Mouse (Mus musculus) C2C12 (cell line): Measurements from ENCODE around the gene Muc2. TPM values are rescaled to one million over a fixed set of nuclear protein-coding genes. Genes with fewer than 3 reads are reported as not detected.

Source experiments
- H3K27me3 ChIP-seq: one replicate; pipeline ENCODE4 v1.6.1; 2011; ENCODE audit not compliant: control insufficient read depth, insufficient read depth, insufficient read length
- H3K36me3 ChIP-seq: one replicate; pipeline ENCODE4 v1.6.1; 2011; ENCODE audit not compliant: control insufficient read depth, insufficient read depth
- H3K4me3 ChIP-seq: one replicate; pipeline ENCODE4 v1.5.1; 2011; ENCODE audit warnings: mild to moderate bottlenecking, control low read depth; ENCODE audit not compliant: poor library complexity, insufficient read depth, severe bottlenecking
- H3K79me2 ChIP-seq: one replicate; pipeline ENCODE4 v1.6.1; 2011; ENCODE audit not compliant: control insufficient read depth, insufficient read depth
- H3K79me3 ChIP-seq: one replicate; pipeline ENCODE4 v1.6.1; 2011; ENCODE audit warnings: low read depth, control low read depth
- H3ac ChIP-seq: one replicate; pipeline ENCODE3; 2011; ENCODE audit warnings: low read depth; ENCODE audit not compliant: control insufficient read depth, insufficient read length
- CEBPB ChIP-seq: IDR thresholded peaks from one replicate; pipeline ENCODE4 v1.6.1; 2011; ENCODE audit warnings: low read depth, mild to moderate bottlenecking, control low read depth, moderate library complexity
- CTCF ChIP-seq: IDR thresholded peaks from one replicate; pipeline ENCODE4 v1.5.1; 2011; ENCODE audit not compliant: control insufficient read depth, insufficient read depth, insufficient read length
- FOSL1 ChIP-seq: IDR thresholded peaks from one replicate; pipeline ENCODE4 v1.8.0; 2011; ENCODE audit warnings: mild to moderate bottlenecking, low read length; ENCODE audit not compliant: poor library complexity, insufficient read depth, severe bottlenecking
- MAX ChIP-seq: IDR thresholded peaks from one replicate; pipeline ENCODE4 v1.6.1; 2011; ENCODE audit warnings: mild to moderate bottlenecking, control low read depth
- MYOD1 ChIP-seq: IDR thresholded peaks from one replicate; pipeline ENCODE4 v1.6.1; 2011; ENCODE audit warnings: low read depth; ENCODE audit not compliant: control insufficient read depth, insufficient read length
- MYOG ChIP-seq: IDR thresholded peaks from one replicate; pipeline ENCODE4 v1.6.1; 2011; ENCODE audit not compliant: control insufficient read depth, insufficient read length; ENCODE audit errors: extremely low read depth
- USF1 ChIP-seq: IDR thresholded peaks from one replicate; pipeline ENCODE4 v1.6.1; 2011; ENCODE audit warnings: low read depth, mild to moderate bottlenecking, control low read depth, moderate library complexity
- polyA plus RNA-seq: library from polyadenylated mRNA; unstranded; fragments of >200 nt; fragmentation: generic; extraction: Trizol; gene quantifications from one replicate; pipeline ENCODE4 v1.2.1, GENCODE M21; 2012; ENCODE audit warnings: missing spikeins

The Muc2 gene
- polyA plus RNA-seq, 1 experiment: 0.02 TPM

DNA sequence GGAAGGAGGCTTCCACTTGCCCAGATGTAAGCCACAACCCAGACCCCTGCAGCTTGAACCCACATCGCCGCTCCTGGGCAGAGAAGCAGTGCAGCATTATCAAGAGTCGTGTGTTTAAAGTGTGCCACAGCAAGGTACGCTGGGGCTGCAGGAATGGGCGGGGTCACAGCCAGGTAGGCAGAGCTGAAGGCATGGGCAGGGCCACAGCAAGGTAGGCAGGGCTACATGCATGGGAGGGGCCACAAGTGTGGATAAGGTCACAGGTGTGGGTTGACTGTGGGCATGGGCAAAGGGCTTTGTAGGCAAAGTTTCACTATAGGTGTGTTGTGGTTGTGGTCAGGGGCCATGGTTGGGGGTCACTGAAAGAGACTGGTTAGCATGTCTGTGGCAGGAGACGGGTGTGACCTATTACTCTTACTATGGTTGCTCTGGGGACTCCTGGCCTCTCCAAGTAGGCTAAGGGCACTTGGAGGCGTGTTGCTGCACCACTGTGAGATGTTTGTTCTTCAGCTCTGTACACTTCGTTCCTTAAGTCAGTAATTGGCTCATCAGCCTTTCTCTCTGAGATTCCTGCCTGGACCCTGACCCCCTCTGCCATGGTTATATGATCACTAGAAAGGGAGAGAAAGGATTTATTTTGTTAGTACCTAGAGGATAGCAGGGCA lies 9.5 kb downstream of the Muc2 start:
- Histone ChIP-seq H3ac (no peak overlapping the region), H3K79me2 (no peaks in the 10 kb centered on the region), H3K36me3 (no peaks in the 10 kb centered on the region), H3K27me3 (peaks cover 56% of the 10 kb centered on the region), H3K79me3 (no peaks in the 10 kb centered on the region), H3K4me3 (no peak overlapping the region)
- no peak for TF ChIP-seq MYOD1
- no peak for TF ChIP-seq MAX
- TF ChIP-seq FOSL1: no peak
- TF ChIP-seq MYOG: no peak

DNA sequence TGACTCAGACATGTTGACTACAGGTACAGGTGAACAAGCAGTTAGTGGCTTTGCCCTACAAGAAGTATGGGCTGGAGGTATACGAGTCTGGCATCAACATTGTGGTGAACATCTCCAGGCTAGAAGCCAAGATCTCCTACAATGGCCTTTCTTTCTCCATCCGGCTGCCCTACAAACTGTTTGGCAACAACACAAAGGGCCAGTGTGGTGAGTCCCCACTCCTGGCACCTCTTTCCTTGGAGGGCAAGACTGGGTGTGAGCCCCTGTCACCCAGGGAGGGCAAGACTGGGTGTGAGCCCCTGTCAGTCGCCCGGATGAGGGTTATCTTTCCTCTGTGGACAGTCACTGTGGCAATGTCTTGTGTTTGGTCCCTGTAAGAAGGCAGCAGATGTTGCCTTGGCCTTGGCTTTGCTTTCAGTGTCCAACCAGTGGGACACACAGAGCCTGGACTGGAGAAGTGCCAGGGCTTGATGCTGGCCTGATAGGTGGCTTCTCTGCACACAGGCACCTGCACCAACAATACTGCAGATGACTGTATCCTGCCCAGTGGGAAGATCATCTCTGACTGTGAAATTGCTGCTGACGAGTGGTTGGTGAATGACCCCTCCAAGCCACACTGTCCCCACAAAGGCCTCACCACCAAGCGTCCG lies 57.4 kb downstream of the Muc2 start:
- Histone ChIP-seq H3K79me3 (no peaks in the 10 kb centered on the region), H3K36me3 (no peaks in the 10 kb centered on the region), H3K79me2 (no peaks in the 10 kb centered on the region), H3K27me3 (peaks cover 8% of the 10 kb centered on the region), H3K4me3 (no peak overlapping the region), H3ac (no peak overlapping the region)
- TF ChIP-seq CTCF (no peak), MYOG (no peak), CEBPB (no peak), USF1 (no peak), MYOD1 (no peak), FOSL1 (no peak), MAX (no peak)

DNA sequence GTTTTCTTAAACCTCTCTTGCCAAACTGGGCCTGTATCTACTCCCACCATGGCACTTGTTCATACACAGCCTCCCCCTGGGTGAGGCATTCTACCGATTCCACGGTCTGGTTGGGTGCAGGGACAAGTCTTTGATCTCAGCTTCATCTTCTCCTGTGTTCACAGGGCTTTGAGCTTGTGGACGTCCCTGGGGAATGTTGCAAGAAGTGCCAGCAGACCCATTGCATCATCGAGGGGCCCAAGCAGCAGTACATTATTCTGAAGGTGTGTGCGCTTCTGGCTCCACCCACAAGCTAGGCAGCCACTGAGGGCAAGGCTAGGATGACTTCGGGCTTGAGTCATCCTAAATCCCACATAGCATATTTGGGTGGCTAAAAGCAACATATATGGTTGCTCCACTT lies 62.4 kb downstream of the Muc2 start:
- Histone ChIP-seq H3K4me3 (no peak overlapping the region), H3ac (no peak overlapping the region), H3K36me3 (no peaks in the 10 kb centered on the region), H3K79me2 (no peaks in the 10 kb centered on the region), H3K27me3 (peaks cover 31% of the 10 kb centered on the region), H3K79me3 (no peaks in the 10 kb centered on the region)
- TF ChIP-seq MYOD1 (no peak), MYOG (no peak), CTCF (no peak), CEBPB (peak; percentile 49)

DNA sequence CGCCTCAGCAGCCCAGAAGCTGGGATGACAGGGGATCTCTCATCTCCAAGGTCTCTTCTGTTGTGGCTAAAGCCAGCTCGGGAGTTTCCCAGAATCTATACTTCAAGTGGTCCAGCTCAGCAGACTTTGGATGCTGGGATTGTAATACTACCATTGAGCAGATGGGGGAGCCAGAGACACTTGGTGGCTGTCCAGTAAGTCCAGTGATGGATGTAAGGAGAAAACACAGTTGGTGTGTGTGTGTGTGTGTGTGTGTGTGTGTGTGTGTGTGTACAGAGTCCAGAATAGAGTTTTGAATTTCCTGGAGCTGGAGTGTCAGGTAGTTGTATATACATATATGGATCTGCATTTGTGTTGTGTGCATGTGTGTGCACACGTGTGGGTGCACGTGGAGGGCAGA lies 65.7 kb downstream of the Muc2 start:
- TF ChIP-seq FOSL1 (no peak), MYOG (no peak), CEBPB (no peak), MAX (no peak), MYOD1 (no peak), CTCF (peak; percentile 34), USF1 (no peak)
- peaks cover 31% of the 10 kb centered on the region for H3K27me3 ChIP-seq
- no peak overlapping the region for H3K4me3 ChIP-seq
- H3ac ChIP-seq: no peak overlapping the region
- no peaks in the 10 kb centered on the region for H3K79me3 ChIP-seq
- no peaks in the 10 kb centered on the region for H3K79me2 ChIP-seq
- H3K36me3 ChIP-seq: no peaks in the 10 kb centered on the region

DNA sequence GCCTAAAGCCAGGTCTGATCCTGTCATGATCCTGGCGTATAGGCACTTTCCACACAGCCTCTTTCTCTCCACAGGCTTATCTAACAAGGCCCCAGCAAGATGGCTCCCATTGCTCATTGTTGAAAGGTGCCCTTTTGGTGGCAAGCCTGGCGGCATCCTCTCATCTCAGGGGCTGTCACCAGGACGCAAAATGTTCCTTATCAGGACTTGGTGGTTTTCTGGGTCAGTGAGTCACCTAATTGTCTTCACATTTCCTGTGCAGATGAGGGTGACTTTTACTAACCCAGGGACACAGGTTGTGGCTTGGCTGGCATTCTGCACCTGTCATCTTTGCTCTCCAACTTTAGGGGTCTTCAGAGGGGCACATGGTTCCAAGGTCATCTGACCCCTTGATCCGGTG lies 68.2 kb downstream of the Muc2 start:
- no peaks in the 10 kb centered on the region for H3K79me3 ChIP-seq
- H3ac ChIP-seq: no peak overlapping the region
- TF ChIP-seq MYOD1 (peak; percentile 65), CEBPB (no peak)
- H3K79me2 ChIP-seq: no peaks in the 10 kb centered on the region
- no peaks in the 10 kb centered on the region for H3K36me3 ChIP-seq
- no peak overlapping the region for H3K4me3 ChIP-seq
- peaks cover 32% of the 10 kb centered on the region for H3K27me3 ChIP-seq

DNA sequence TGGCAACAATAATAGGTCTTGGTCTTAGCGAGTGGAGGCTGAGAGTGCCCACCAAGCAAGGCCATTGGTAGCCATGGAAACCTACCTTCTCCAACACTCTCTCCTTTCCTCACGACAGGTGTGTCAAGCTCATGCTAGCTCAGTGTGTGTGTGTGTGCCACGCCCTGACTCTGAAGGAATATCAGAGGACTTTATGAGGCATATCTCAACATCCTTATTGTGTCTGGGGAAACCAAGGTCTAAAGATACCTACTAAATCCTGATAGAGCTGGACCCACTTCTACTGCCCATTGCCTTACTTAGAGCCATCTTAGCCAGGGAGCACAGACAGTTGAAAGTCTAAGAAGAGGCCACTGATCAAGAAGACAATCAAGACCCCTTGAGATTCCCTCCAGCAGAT lies 80.4 kb downstream of the Muc2 start:
- TF ChIP-seq MAX (no peak), FOSL1 (no peak), CEBPB (no peak), MYOD1 (no peak), CTCF (no peak), MYOG (no peak), USF1 (no peak)
- no peak overlapping the region for H3K4me3 ChIP-seq
- no peak overlapping the region for H3ac ChIP-seq
- H3K79me3 ChIP-seq: no peaks in the 10 kb centered on the region
- peaks cover 13% of the 10 kb centered on the region for H3K27me3 ChIP-seq
- no peaks in the 10 kb centered on the region for H3K79me2 ChIP-seq
- no peaks in the 10 kb centered on the region for H3K36me3 ChIP-seq
